Mouse (Mus musculus) lung, postnatal 14 days (tissue): Measurements from ENCODE around the gene 1700023F06Rik.

Source experiments
- DNase-seq: peaks from one replicate; pipeline ENCODE4 v3.0.0; 2021

Gene 1700023F06Rik

GRCm38 (mm10) chr11:103178748-103179147 is 29.6 kb downstream of the 1700023F06Rik start:
- no peak for DNase-seq

GRCm38 (mm10) chr11:103177815-103178485 is 30.4 kb downstream of the 1700023F06Rik start:
- peak; percentile 33 for DNase-seq

DNA sequence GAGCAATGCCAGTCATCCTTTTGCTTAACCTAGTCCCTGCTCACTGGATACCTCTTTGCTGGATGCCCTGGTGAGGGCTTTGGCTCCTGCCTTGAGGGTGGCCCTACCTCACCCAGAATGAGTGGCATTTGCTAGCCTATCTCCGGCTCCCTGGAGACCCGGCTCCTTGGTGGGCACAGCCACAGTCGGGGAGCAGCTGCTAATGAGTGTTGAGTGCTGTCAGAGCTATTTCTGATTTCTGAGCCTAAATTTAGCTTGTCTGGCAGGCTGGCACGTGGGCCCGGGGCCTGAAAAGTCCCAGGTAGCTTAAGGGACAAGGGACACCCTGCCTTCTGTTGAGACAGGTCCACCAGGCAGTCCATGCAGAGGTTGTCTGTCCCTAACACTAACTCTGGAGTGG is 31.1 kb downstream of the 1700023F06Rik start:
- DNase-seq = no peak

GRCm38 (mm10) chr11:103176510-103176909 is 31.8 kb downstream of the 1700023F06Rik start:
- no peak for DNase-seq

DNA sequence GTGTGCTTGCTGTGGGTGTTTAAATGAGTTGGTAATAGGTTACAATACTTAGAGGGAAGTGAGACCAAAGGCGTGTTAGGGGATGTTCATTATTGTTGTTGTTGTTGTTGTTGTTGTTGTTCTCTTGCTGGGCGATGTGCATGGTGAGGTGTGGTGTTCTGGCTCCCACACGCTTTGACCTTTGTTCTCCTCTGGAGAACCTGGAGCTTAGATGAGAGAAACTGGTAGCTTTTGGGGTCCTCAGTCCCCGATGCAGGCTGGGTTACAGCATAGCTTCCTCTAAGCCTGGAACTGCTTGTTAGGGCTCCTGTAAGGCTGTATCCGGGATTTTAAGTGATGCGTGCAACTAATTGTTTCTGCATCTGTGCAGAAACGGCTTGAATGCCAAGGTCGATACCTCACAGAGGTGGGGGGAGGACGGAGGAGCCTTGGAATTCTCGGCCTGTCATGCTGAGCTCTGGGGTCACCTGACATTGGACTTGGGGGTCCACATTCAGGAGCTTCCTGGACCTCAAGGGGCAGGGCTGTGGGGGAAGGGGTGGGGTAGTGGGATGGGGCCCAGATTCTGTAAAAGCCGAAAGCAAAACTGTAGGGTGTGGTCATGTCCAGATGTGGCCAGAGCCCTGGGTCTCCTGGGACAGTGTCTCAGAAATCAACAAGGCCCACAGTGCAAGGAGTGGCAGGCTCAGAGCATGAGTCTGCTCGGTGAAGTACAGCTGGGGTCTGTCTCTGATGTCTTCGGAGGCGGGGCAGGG is 32.5 kb downstream of the 1700023F06Rik start:
- no peak for DNase-seq

DNA sequence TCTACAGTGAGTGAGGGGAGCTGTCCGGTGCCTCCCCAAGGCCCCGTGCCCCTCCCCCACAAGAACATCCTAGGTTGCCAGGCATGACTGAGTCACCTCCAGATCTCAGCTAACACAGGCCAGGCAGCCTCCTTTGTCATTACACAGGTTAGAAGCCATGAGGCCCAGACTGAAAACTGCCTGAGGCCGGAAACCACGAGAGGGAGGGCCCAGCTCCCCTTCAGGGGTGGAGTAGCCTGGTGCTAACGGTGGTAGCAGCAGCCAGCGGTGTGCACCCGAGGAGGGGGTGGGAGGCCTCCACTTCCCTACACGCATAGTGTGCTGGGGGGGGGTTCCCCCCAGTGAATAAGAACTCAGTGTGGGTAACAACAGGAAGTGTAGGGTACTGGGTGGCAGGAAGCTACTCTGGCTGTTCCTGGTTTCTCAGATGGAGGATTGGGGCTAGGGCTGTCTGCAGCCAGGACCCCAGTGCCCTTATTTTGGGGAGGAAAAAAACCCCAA is 33.4 kb downstream of the 1700023F06Rik start:
- peak; percentile 58 for DNase-seq

GRCm38 (mm10) chr11:103174411-103174832 is 33.9 kb downstream of the 1700023F06Rik start:
- DNase-seq = no peak

- DNase-seq = no peak
Observed at GRCm38 (mm10) chr11:103173771-103174344, 34.5 kb downstream of the 1700023F06Rik start.

- no peak for DNase-seq
Observed at GRCm38 (mm10) chr11:103173041-103173770, 35.2 kb downstream of the 1700023F06Rik start.

- DNase-seq = no peak
Observed at GRCm38 (mm10) chr11:103172392-103173040, 35.8 kb downstream of the 1700023F06Rik start.

DNA sequence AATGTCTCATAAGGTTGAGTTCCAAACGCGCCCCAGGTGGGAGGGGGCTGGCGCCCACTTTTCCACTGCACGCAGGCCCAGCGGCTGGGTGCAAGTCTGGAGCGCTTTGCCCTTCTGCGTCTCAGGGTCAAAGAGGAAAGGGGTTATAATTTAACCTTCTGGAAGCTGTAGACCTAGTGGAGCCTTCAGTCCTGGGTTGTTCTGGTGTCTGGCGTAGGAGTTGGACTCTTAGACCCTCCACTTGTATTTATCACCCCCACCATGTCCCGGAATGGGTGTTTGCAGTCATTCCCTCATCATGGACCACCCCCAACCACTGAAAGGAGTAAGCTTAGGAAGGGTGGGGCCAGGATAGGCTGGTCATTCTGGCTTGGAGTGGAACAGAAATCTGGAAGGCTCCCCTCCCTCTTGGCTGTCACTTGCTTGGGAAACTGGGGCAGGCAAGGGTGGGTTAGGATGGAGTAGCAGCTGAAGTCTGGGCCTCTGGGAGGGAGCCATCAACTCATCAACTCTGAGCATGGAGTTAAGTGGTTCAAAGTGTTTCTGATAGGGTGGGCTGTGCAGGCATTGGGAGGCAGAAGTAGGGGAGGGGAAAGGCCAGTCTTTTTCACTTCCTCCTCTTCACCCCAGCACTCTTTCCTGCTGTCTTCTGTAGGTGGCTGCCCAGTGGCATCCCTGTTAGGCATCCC is 36.5 kb downstream of the 1700023F06Rik start:
- DNase-seq = no peak

DNA sequence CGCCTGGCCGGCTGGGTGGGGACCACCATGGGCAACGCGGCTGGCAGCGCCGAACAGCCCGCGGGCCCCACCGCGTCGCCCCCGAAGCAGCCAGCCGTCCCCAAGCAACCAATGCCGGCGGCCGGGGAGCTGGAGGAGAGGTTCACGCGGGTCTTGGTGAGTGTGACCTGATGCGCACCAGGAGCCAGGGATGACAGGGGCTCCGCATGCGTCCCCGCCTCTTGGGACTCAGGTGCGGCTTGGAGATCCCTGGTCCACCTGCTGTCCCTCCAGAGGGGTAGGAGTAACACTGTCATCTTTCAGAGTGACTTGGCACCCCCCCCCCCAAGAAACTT is 37.1 kb downstream of the 1700023F06Rik start:
- DNase-seq = no peak

GRCm38 (mm10) chr11:103170494-103171285 is 37.7 kb downstream of the 1700023F06Rik start, which contains the start of gene Fmnl1:
Gene Fmnl1, plus strand, starts transcription at chr11:103171107.
- peak; percentile 63 for DNase-seq

- no peak for DNase-seq
Observed at GRCm38 (mm10) chr11:103170111-103170493, 38.3 kb downstream of the 1700023F06Rik start.

- no peak for DNase-seq
Observed at GRCm38 (mm10) chr11:103169664-103170063, 38.7 kb downstream of the 1700023F06Rik start.

- DNase-seq = peak; percentile 78
Observed at GRCm38 (mm10) chr11:103168690-103169390, 39.5 kb downstream of the 1700023F06Rik start.

DNA sequence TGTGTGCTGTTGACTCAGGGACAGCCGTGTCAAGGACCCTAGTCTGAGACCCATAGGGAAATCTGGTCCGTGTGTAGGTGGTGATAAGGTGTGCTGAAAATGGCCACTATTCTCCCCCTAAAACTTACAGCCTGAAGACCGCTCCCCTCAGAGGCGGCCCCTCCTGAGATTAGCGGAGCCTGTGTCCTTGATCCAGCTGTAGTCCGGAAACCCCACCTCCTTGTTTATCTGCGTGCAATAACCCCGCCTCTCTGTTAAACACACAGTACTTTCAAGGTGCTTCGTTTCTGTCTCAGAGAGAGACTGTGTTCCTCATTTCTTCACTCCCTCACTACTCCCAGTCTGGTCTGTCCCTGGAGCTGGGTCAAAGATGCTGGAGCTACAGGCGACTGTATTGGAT is 44.0 kb downstream of the 1700023F06Rik start:
- no peak for DNase-seq

- DNase-seq = no peak
Observed at GRCm38 (mm10) chr11:103162132-103162531, 46.2 kb downstream of the 1700023F06Rik start.

DNA sequence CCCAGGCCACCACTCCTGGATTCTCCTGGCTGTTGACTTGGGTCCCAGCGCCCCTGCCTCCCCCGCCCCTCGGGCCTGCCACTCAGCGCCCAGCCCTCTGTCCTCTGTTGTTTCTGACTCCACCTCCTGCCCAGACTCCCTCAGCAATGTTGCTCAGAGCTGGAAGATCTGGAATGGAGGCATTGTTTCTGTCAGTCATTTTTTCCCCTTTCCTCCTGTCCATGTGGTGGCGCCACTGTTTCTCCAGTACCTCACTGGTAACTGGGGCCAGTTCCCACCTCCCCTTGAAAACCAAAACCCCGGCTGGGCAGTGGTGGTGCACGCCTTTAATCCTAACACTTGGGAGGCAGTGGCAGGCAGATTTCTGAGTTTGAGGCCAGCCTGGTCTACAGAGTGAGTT is 46.9 kb downstream of the 1700023F06Rik start:
- no peak for DNase-seq

DNA sequence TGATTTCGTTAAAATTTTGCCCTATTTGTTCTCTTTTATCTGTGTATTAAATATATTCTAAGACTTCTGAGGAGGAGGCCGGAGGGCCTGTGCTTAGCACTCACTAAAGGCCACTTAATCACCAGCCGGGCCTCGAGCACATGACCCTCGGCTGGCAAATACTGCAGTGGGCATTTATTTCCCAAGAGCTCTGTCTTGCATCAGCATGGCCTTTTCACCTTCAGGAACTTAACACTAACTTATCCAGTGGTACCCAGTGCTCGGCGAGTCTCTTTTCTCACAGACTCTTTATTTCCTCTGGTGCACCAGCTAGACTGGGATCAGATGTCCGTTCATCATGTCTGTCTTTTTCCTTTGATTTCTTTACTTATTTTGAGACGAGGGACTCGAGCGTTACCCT is 47.6 kb downstream of the 1700023F06Rik start:
- DNase-seq = no peak
